Mouse (Mus musculus) left cerebral cortex, adult 8-10 months (tissue): ENCODE measurements around the gene Fbxw27. TPM values are rescaled to one million over a fixed set of nuclear protein-coding genes. Genes with fewer than 3 reads are reported as not detected.
A peak's percentile ranks its signal among the peaks of the same experiment; 100 is the strongest.
"Not testable (repeated sequence)": the region's sequence is repeated elsewhere in the genome, so short reads cannot be mapped to it uniquely, and the experiment has no call there.

ENCODE experiments used
- DNase-seq, 2 experiments: peaks; one replicate each; pipeline ENCODE4 v3.0.0; 2022; ENCODE audit warnings: low spot score in 2 of 2
- total RNA-seq, 4 experiments: library from RNA; stranded (reverse); gene quantifications; 2 replicates each; pipeline ENCODE4 v1.2.4; 2022

Gene Fbxw27
- total RNA-seq: not detected

DNA sequence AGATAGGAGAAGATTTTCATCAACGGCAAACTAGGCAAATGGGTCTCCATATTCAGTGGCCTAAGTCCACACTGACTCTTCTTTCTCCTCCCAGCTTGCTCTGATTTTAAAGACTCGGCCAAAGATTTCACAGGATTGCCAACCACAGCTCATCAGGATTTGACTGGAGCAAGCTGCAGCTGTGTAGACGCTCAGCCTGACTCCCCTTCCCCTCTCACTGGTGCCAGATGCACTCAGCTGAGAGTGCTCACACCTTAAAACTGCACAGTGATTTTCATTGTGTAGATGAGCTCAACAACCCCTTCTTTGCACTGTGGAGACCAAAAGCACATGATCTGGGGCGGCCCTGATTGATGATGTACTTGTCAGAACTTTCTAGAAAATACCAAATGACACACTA is at the start of gene Fbxw27:
TSS of gene Fbxw27 (minus strand) at position 101 of the 400 bp plus-strand sequence.
- not testable (repeated sequence) for DNase-seq

GRCm38 (mm10) chr9:109833088-109833412 is 42.6 kb upstream of the Fbxw27 start:
- DNase-seq: no peak

GRCm38 (mm10) chr9:109832391-109833087 is 42.1 kb upstream of the Fbxw27 start, which contains the start of gene Nme6:
Gene Nme6 (plus strand): TSS chr9:109832749.
- peak; percentile 74 to 86 for DNase-seq

- DNase-seq: no peak
These were observed 35.7 kb upstream of the Fbxw27 start for GRCm38 (mm10) chr9:109826181-109826580.

GRCm38 (mm10) chr9:109825739-109826138 is 35.3 kb upstream of the Fbxw27 start:
- DNase-seq: no peak

- DNase-seq: no peak
These were observed 25.9 kb upstream of the Fbxw27 start for GRCm38 (mm10) chr9:109816341-109816740.

DNA sequence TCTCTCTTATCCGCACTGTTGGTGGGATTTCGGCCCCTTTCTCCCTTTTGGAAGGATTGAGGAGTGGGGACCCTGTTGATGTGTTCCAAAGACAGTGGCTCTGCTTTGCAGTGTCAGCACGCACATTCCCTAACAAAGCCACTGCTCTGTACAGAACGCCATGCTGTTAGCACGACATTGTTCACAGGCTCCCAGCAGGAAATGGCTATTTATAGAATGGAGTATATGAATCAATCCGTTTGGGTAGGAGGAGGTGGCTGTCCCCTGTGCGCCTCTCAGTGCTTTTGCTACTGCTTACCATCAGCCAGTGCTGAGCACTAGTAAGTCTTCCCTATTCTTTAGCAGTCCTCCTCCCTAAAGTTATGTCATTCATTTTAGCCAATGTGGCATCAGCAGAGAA is 23.0 kb upstream of the Fbxw27 start:
- DNase-seq: peak in 1 of 2 experiments; percentile 17

GRCm38 (mm10) chr9:109811980-109812379 is 21.5 kb upstream of the Fbxw27 start, which contains the start of gene Spink8:
Gene Spink8 (plus strand): TSS chr9:109812280.
- DNase-seq: no peak

DNA sequence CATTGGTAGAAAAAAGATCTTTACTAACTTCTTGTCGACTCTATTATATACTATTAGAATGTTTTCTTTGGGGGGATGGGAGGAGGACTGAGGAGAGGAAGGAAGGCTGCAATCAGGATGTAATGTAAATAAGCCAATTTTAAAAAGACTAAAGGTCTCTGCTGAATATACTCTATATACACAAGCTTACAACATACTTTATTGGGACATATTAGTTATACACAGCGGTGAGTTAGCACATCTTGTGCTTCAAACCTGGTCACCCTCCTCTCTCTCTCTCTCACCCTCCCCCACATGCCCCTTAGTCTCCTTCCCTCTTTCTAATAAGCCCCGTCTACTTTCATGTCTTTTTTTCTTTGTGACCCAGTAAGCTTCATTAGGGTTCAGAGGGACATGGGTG is 17.4 kb upstream of the Fbxw27 start:
- no peak for DNase-seq

- no peak for DNase-seq
These were observed 16.3 kb upstream of the Fbxw27 start for GRCm38 (mm10) chr9:109806695-109807293.

DNA sequence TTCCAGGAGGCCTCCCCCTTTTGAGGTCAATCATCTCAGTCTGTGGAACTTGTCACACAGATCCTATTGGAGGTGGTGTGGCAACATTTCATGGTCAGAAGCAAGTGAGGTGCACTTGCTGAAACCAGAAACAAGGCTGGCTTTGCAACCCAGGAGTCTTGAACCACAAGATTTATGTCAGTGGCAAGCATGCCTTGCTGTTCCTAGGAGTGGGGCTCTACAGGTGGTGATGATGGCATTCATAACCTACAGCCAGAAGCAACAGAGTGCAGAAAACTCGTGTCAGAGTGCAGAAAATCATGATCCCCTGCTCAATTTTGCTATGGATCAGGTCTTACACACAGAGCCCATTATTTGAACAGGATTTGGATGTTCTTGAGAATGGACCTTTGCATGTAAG is 15.8 kb upstream of the Fbxw27 start:
- DNase-seq: no peak

DNA sequence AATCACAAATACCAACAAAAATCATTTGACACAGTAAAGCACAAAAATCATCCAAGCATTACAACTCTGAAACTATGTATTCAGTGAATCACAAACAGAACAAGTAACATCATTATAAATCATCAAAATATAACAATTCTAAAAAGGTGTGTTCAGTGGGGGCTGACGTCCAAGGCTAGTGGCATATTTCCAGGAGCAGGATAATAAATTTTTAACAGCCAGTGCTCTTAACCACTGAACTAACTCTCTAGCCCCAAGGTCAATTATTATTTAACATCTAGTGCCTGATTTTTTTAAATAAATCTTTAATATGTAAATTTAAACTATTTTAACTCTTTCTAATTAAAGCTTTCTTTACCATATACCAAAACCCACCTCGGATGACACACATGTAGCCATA is 15.1 kb upstream of the Fbxw27 start:
- not testable (repeated sequence) for DNase-seq

DNA sequence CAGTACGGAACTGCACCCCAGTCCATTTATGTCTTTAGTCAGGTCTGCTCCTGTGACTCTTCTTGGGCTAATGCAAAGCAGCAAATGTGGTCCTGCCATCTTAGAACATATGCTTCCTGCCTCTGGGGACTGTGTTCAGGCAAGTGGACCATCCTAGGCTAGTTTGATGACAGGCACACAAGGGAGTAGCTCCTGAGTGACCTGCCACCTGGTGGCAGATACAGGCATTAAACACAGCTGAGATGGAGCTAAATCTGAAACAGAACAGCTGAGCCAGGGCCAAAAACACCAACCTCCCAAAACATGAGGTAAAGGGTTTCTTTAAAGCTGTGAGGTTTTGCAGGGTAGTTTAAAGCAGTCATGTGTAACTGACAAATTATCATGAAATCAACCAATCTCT is 7.6 kb upstream of the Fbxw27 start:
- DNase-seq: no peak

DNA sequence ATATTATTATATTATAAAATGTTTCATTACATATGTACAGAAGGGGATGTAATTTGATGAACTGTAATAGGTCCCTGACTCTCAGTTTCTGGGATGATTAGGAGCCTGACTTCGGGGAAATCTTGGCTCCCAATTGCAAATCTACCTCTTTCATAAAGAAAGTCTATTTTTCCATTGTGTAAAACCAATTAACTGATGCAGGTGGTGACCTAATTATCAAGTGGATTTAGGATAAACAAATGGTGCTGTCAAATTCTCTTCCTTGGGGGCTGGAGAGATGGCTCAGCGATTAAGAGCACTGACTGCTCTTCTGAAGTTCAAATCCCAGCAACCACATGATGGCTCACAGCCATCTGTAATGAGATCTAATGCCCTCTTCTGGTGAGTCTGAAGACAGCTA is 5.3 kb upstream of the Fbxw27 start:
- DNase-seq: no peak

DNA sequence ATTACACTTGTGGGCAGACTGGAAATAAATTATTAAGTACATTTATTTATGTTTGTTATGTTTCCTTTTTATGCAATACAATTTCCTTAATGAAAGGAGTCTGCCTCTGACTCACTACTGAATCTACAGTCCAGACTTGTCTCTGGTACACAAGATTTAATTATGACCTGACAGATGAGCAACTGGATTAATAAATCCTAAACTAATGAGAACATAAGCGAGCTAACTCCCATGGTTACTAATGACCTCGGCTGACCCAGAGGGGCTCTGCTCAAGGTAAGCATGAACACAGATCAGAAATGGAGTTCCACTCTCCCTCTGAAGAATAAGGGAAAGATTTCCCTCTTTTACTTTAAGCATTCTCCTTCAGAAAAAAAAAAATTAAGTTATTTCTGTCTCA is 4.8 kb upstream of the Fbxw27 start:
- DNase-seq: no peak

DNA sequence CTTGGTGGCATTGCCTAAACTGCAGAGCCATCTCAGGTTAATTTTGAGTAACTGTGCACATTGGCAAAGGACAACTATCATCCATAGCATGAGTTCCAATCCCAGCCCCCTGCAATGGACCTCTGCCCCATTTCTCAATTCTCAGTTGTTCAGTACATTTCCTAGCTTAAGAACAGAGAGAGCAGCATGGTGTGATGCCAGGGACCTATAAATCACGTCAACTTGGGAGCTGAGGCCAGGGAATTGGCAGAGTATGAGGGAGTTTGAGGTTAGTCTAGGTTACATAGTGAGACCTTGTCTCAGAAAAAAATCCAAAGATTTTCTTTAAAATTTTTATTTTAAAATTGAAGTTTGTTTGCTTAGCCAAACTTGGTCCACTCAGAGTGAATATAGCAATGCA is 23.6 kb downstream of the Fbxw27 start:
- DNase-seq: not testable (repeated sequence)

DNA sequence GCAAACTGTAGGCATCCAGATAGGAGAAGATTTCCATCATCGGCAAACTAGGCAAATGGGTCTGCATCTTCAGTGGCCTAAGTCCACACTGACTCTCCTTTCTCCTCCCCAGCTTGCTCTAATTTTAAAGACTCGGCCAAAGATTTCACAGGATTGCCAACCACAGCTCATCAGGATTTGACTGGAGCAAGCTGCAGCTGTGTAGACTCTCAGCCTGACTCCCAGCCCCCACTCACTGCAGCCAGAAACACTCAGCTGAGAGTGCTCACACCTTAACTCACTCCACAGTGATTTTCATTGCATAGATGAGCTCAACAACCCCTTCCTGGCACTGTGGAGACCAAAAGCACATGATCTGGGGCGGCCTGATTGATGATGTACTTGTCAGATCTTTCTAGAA is 44.5 kb downstream of the Fbxw27 start, which contains the start of gene Fbxw26:
TSS of gene Fbxw26 (minus strand) at position 101 of the 400 bp plus-strand sequence.
- not testable (repeated sequence) for DNase-seq

Other genes with a start within 250 kb of the Fbxw27 start
- not detected for gene Fbxw15, start 222.4 kb downstream of the Fbxw27 start, total RNA-seq
- not detected for gene Fbxw24, start 164.6 kb downstream of the Fbxw27 start, total RNA-seq
- gene Fbxw25, start 126.0 kb downstream of the Fbxw27 start, total RNA-seq: not detected
- gene Fbxw18, start 88.0 kb downstream of the Fbxw27 start, total RNA-seq: not detected
- gene Fbxw26, start 44.6 kb downstream of the Fbxw27 start, total RNA-seq: not detected
- gene Spink8, start 21.6 kb upstream of the Fbxw27 start, total RNA-seq: 1 to 10 TPM in 3 of 4 experiments, under 1 TPM in 1; 0.78 to 5.6 (median 1.9) TPM
- 10 to 100 TPM in 3 of 4 experiments, 1 to 10 TPM in 1; 9.2 to 13.7 (median 11.5) TPM for gene Nme6, start 42.1 kb upstream of the Fbxw27 start, total RNA-seq
- not detected for gene Camp, start 58.9 kb upstream of the Fbxw27 start, total RNA-seq
- gene Cdc25a, start 84.9 kb upstream of the Fbxw27 start, total RNA-seq: 1 to 10 TPM; 4.8 to 6.1 (median 5.6) TPM
- gene Map4, start 140.8 kb upstream of the Fbxw27 start, total RNA-seq: 100 to 1,000 TPM; 382 to 453 (median 413) TPM